Mouse (Mus musculus) cerebellum, adult 2 months (tissue): ENCODE results near the gene Gm21497. TPM values are rescaled to one million over a fixed set of nuclear protein-coding genes. Genes with fewer than 3 reads are reported as not detected.
"Not testable (repeated sequence)": the region's sequence is repeated elsewhere in the genome, so short reads cannot be mapped to it uniquely, and the experiment has no call there.

Experiments
- DNase-seq, 2 experiments: peaks; one replicate each; pipeline ENCODE4 v3.0.0; 2021
- H3K27ac ChIP-seq: fragments of 200-500 bp; 2 replicates; pipeline ENCODE4 v1.5.1; 2012; ENCODE audit warnings: low read length, control low read depth, inconsistent platforms; ENCODE audit not compliant: insufficient read depth
- H3K27me3 ChIP-seq: fragments of 200-500 bp; 2 replicates; pipeline ENCODE4 v1.6.1; 2012; ENCODE audit warnings: inconsistent platforms, mild to moderate bottlenecking, low read length, moderate library complexity; ENCODE audit not compliant: control insufficient read depth, insufficient read depth
- H3K4me1 ChIP-seq: fragments of 200-500 bp; 2 replicates; pipeline ENCODE4 v1.6.1; 2011; ENCODE audit warnings: low read length; ENCODE audit not compliant: control insufficient read depth, insufficient read depth
- H3K4me3 ChIP-seq: fragments of 200-500 bp; replicated peaks from 2 replicates; pipeline ENCODE3; 2011; ENCODE audit warnings: mild to moderate bottlenecking, low read depth, low read length, control low read depth; ENCODE audit not compliant: insufficient read depth
- WGBS: fragments of 180-500 bp; shearing (Covaris S2); methylation state at CpG from one replicate; pipeline ENCODE4 v1.1.7; 2018; 5-methylcytosine and 5-hydroxymethylcytosine counted together
- polyA plus RNA-seq: library from polyadenylated mRNA; depleted of rRNA; stranded (reverse); fragments of >200 nt; gene quantifications from 2 replicates; pipeline ENCODE4 v1.2.3, GENCODE M21; 2012; rRNA removed

The Gm21497 gene
- polyA plus RNA-seq = not detected in 2 replicates

- not testable (repeated sequence) for H3K4me3 ChIP-seq, H3K27ac ChIP-seq, H3K4me1 ChIP-seq, DNase-seq, H3K27me3 ChIP-seq
- WGBS = no CpG with 5 or more reads among the region's 5 CpGs
Observed at GRCm38 (mm10) chrY:61646446-61646845, at the start of gene Gm21497. Gene Gm21497, plus strand, starts transcription at chrY:61646746.
